Mouse (Mus musculus): ENCODE results near the gene Mc3r.

DNA sequence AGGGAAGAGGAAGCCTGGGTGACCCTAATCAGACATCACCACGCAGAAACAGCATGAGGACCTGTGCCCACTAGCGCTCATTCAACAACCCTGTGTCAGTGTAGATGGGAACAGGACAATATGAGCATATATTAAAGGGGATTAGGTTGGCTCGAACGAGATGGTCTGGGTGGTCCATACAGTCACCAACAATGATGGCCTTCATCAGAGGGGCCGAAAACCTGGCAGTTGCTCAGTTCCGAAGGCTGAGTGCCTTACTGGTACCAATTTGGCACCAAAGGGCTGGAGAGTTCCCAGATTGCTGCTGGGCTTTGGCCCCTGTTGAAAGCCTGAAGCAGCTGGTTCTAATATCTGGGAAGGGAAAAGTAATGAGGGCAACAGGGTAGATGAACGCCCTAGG is 25.4 kb upstream of the Mc3r start:
- TF ChIP-seq CTCF (IDR thresholded peaks at IDR 0.05; ENCODE audit: low read depth) (no peak), EP300 (IDR thresholded peaks at IDR 0.05; ENCODE audit: low read depth) (no peak)
